Mouse (Mus musculus) erythroblast, embryonic 14.5 days (primary cell): ENCODE results near the gene Isoc2b.

Experiments used
- GATA1 ChIP-seq: IDR thresholded peaks from 2 replicates; pipeline ENCODE4 v1.6.1; 2012; ENCODE audit warnings: low read length, inconsistent platforms, mixed read lengths
- TAL1 ChIP-seq: IDR thresholded peaks from 3 replicates; pipeline ENCODE4 v1.6.1; 2012; ENCODE audit warnings: low read length, inconsistent platforms, mixed read lengths

- TF ChIP-seq TAL1 (no peak), GATA1 (no peak)
Measured at GRCm38 (mm10) chr7:4802247-4802646, 67.8 kb downstream of the Isoc2b start.
